Mouse (Mus musculus) embryo, embryonic 10.5 days (tissue): Measurements from ENCODE around the gene Defb10.
"Not testable (repeated sequence)": the region's sequence is repeated elsewhere in the genome, so short reads cannot be mapped to it uniquely, and the experiment has no call there.

Experiments used
- DNase-seq: peaks from one replicate; pipeline ENCODE4 v3.0.0-alpha.2; 2015; ENCODE audit warnings: low spot score

Defb10 gene

DNA sequence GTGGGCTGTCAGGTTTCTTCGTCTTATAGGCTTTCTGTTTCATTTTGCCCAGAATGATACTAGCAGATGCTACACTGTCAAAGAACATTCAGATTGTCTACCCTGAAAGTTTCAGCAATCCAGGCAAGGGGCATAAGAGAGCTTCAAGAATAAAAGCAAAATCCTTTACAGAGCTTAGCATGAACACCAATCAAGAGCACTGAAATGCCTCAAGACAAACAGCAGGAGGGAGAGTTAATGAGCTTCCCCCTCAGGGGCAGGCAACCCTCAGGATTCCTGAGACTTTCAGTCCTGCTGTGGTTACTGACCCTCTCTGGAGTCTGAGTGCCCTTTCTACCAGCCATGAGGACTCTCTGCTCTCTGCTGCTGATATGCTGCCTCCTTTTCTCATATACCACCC is at the start of gene Defb10:
Gene Defb10 (plus strand): TSS at position 316 of the 400 bp plus-strand sequence.
- DNase-seq = not testable (repeated sequence)

DNA sequence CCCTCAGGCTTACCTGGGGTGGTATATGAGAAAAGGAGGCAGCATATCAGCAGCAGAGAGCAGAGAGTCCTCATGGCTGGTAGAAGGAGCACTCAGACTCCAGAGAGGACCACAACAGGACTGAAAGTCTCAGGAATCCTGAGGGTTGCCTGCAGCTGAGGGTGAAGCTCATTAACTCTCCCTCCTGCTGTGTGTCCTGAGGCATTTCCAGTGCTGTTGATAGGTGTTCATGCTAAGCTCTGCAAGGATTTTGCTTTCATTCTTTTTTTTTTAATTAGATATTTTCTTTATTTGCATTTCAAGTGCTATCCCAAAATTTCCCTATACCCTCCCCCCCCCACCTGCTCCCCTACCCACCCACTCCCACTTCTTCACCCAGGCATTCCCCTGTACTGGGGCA is 26.6 kb downstream of the Defb10 start, which contains the start of gene Defb9:
Gene Defb9 (minus strand): TSS at position 101 of the 400 bp plus-strand sequence.
- DNase-seq = not testable (repeated sequence)

GRCm38 (mm10) chr8:21906290-21906689 is 47.6 kb downstream of the Defb10 start, which contains the start of gene Defb11:
Gene Defb11 (minus strand): TSS chr8:21906412.
- DNase-seq = not testable (repeated sequence)
